Mouse (Mus musculus) MEL (cell line): Measurements from ENCODE around the gene Aldh3b1. TPM values are rescaled to one million over a fixed set of nuclear protein-coding genes. Genes with fewer than 3 reads are reported as not detected.

Source experiments
- DNase-seq: peaks from one replicate; pipeline ENCODE4 v3.0.0; 2011; ENCODE audit warnings: low read depth, low spot score
- H3K27ac ChIP-seq: 2 replicates; pipeline ENCODE4 v1.5.1; 2012; ENCODE audit warnings: low read depth, mild to moderate bottlenecking, control low read depth, low read length, moderate library complexity; ENCODE audit not compliant: control insufficient read depth
- H3K27me3 ChIP-seq, 2 experiments: fragments of 150-350 bp in 1 of 2; sonication (generic) in 1 of 2; 2 replicates each; pipeline ENCODE4 v1.6.1; 2012; ENCODE audit warnings: low read length in 2 of 2, mild to moderate bottlenecking in 2 of 2, improper control_type of control experiment in 1 of 2, moderate library complexity in 1 of 2; ENCODE audit not compliant: insufficient read depth in 2 of 2, control insufficient read depth in 1 of 2
- H3K36me3 ChIP-seq, 2 experiments: 2 replicates each; pipeline ENCODE4 v1.6.1; 2012 to 2014; ENCODE audit warnings: low read length in 2 of 2, improper control_type of control experiment in 1 of 2, inconsistent platforms in 1 of 2, mild to moderate bottlenecking in 1 of 2; ENCODE audit not compliant: insufficient read depth in 2 of 2, control insufficient read depth in 1 of 2
- H3K4me1 ChIP-seq, 2 experiments: fragments of 150-350 bp in 1 of 2; sonication (generic) in 1 of 2; 2 replicates each; pipeline ENCODE4 v1.6.1; 2012; ENCODE audit warnings: low read length in 2 of 2, improper control_type of control experiment in 1 of 2, mild to moderate bottlenecking in 1 of 2; ENCODE audit not compliant: insufficient read depth in 2 of 2, control insufficient read depth in 1 of 2
- H3K4me3 ChIP-seq, 2 experiments: fragments of 150-350 bp in 1 of 2; sonication (generic) in 1 of 2; 2 replicates each; pipeline ENCODE4 v1.5.1; 2012; ENCODE audit warnings: low read depth in 2 of 2, low read length in 2 of 2, mild to moderate bottlenecking in 2 of 2, moderate library complexity in 2 of 2, control low read depth in 1 of 2, improper control_type of control experiment in 1 of 2; ENCODE audit not compliant: control insufficient read depth in 1 of 2, insufficient read depth in 1 of 2
- H3K79me2 ChIP-seq: 2 replicates; pipeline ENCODE4 v1.6.1; 2012; ENCODE audit warnings: mild to moderate bottlenecking, low read length, moderate library complexity; ENCODE audit not compliant: control insufficient read depth, poor library complexity, insufficient read depth
- H3K9ac ChIP-seq: 2 replicates; pipeline ENCODE4 v1.6.1; 2012; ENCODE audit warnings: low read depth, mild to moderate bottlenecking, control low read depth, low read length, moderate library complexity; ENCODE audit not compliant: control insufficient read depth, poor library complexity, severe bottlenecking
- H3K9me3 ChIP-seq: fragments of 150-350 bp; sonication (generic); replicated peaks from 2 replicates; pipeline ENCODE4 v1.6.1; 2012; ENCODE audit warnings: mild to moderate bottlenecking, low read length, improper control_type of control experiment, moderate library complexity; ENCODE audit not compliant: insufficient read depth
- CHD1 ChIP-seq: IDR thresholded peaks from 2 replicates; pipeline ENCODE4 v1.6.1; 2012; ENCODE audit warnings: low read depth, mild to moderate bottlenecking, inconsistent platforms, low read length, improper control_type of control experiment
- E2F4 ChIP-seq: IDR thresholded peaks from 2 replicates; pipeline ENCODE4 v1.6.1; 2011; ENCODE audit warnings: low read depth, low read length, improper control_type of control experiment, borderline replicate concordance
- ELF1 ChIP-seq: IDR thresholded peaks from 2 replicates; pipeline ENCODE4 v1.6.1; 2014; ENCODE audit warnings: low read depth, mild to moderate bottlenecking, inconsistent platforms, low read length, improper control_type of control experiment, moderate library complexity
- EP300 ChIP-seq, 2 experiments: IDR thresholded peaks; 2 replicates each; pipeline ENCODE4 v1.6.1; 2011; ENCODE audit warnings: improper control_type of control experiment in 2 of 2, low read length in 2 of 2, low read depth in 1 of 2, mild to moderate bottlenecking in 1 of 2
- GABPA ChIP-seq: IDR thresholded peaks from 2 replicates; pipeline ENCODE4 v1.6.1; 2012; ENCODE audit warnings: low read depth, mild to moderate bottlenecking, inconsistent platforms, low read length, improper control_type of control experiment, moderate library complexity
- GATA1 ChIP-seq: IDR thresholded peaks from 2 replicates; pipeline ENCODE4 v1.6.1; 2011; ENCODE audit warnings: low read depth, low read length, improper control_type of control experiment
- HCFC1 ChIP-seq: IDR thresholded peaks from 2 replicates; pipeline ENCODE4 v1.6.1; 2012; ENCODE audit warnings: low read depth, mild to moderate bottlenecking, inconsistent platforms, low read length, improper control_type of control experiment, moderate library complexity
- JUND ChIP-seq: IDR thresholded peaks from 2 replicates; pipeline ENCODE4 v1.6.1; 2011; ENCODE audit warnings: low read depth, mild to moderate bottlenecking, improper control_type of control experiment, low read length
- KAT2A ChIP-seq: conservative IDR thresholded peaks from 2 replicates; pipeline ENCODE4 v1.6.1; 2012; ENCODE audit warnings: low read depth, low read length, improper control_type of control experiment, inconsistent platforms
- MAFK ChIP-seq: IDR thresholded peaks from 2 replicates; pipeline ENCODE4 v1.6.1; 2011; ENCODE audit warnings: low read depth, mild to moderate bottlenecking, low read length, improper control_type of control experiment, borderline replicate concordance
- MYB ChIP-seq: IDR thresholded peaks from 2 replicates; pipeline ENCODE4 v1.6.1; 2011; ENCODE audit warnings: mild to moderate bottlenecking, low read depth, low read length, improper control_type of control experiment
- MYC ChIP-seq: IDR thresholded peaks from 2 replicates; pipeline ENCODE4 v1.6.1; 2011; ENCODE audit warnings: low read depth, mild to moderate bottlenecking, low read length, improper control_type of control experiment, moderate library complexity
- POLR2A ChIP-seq, 2 experiments: IDR thresholded peaks; 2 replicates each; pipeline ENCODE4 v1.6.1; 2011 to 2012; ENCODE audit warnings: low read length in 2 of 2, mild to moderate bottlenecking in 2 of 2, control low read depth in 1 of 2, improper control_type of control experiment in 1 of 2, low read depth in 1 of 2, moderate library complexity in 1 of 2; ENCODE audit not compliant: control insufficient read depth in 1 of 2, insufficient read depth in 1 of 2, poor library complexity in 1 of 2
- POLR2AphosphoS5 ChIP-seq: IDR thresholded peaks from 2 replicates; pipeline ENCODE4 v1.6.1; 2012; ENCODE audit warnings: low read depth, borderline replicate concordance, mild to moderate bottlenecking, inconsistent platforms, low read length, moderate library complexity, mixed read lengths
- RAD21 ChIP-seq: IDR thresholded peaks from 2 replicates; pipeline ENCODE4 v1.6.1; 2011; ENCODE audit warnings: mild to moderate bottlenecking, low read depth, low read length, improper control_type of control experiment
- RCOR1 ChIP-seq: IDR thresholded peaks from 2 replicates; pipeline ENCODE4 v1.6.1; 2012; ENCODE audit warnings: low read depth, mild to moderate bottlenecking, inconsistent platforms, low read length, improper control_type of control experiment
- SIN3A ChIP-seq: IDR thresholded peaks from 2 replicates; pipeline ENCODE4 v1.6.1; 2012; ENCODE audit warnings: low read length, improper control_type of control experiment, inconsistent platforms
- SMC3 ChIP-seq: IDR thresholded peaks from 2 replicates; pipeline ENCODE4 v1.6.1; 2011; ENCODE audit warnings: low read depth, low read length, improper control_type of control experiment
- TBP ChIP-seq: IDR thresholded peaks from 2 replicates; pipeline ENCODE4 v1.8.0; 2011; ENCODE audit warnings: low read depth, low read length, improper control_type of control experiment
- ZC3H11A ChIP-seq: IDR thresholded peaks from 2 replicates; pipeline ENCODE4 v1.6.1; 2012; ENCODE audit warnings: low read depth, mild to moderate bottlenecking, inconsistent platforms, low read length, improper control_type of control experiment
- ZKSCAN1 ChIP-seq: IDR thresholded peaks from 2 replicates; pipeline ENCODE4 v1.6.1; 2012; ENCODE audit warnings: low read depth, mild to moderate bottlenecking, inconsistent platforms, low read length, improper control_type of control experiment, moderate library complexity
- ZMIZ1 ChIP-seq: IDR thresholded peaks from 2 replicates; pipeline ENCODE4 v1.6.1; 2012; ENCODE audit warnings: low read depth, mild to moderate bottlenecking, inconsistent platforms, low read length, improper control_type of control experiment, moderate library complexity
- polyA plus RNA-seq, 2 experiments: library from polyadenylated mRNA; stranded (reverse) in 1 of 2; unstranded in 1 of 2; fragments of >175 nt in 1 of 2; fragments of >200 nt in 1 of 2; gene quantifications; 2 replicates each; pipeline versions ENCODE4 v1.2.1 to v1.2.4; 2012; ENCODE audit warnings: low replicate concordance in 2 of 2, low read depth in 1 of 2; ENCODE audit not compliant: insufficient read length in 2 of 2, insufficient read depth in 1 of 2, missing spikeins in 1 of 2
- total RNA-seq: library from RNA; depleted of rRNA; stranded (reverse); fragments of 300-350 nt; gene quantifications from 2 replicates; pipeline ENCODE4 v1.2.3, GENCODE M21; 2012

The Aldh3b1 gene
- total and polyA plus RNA-seq, 3 experiments, result 0.08 to 0.10 TPM; not detected in 1

- TF ChIP-seq POLR2AphosphoS5 (no peak), GATA1 (no peak), MAFK (no peak), ZMIZ1 (no peak), ZC3H11A (no peak), E2F4 (no peak), SMC3 (no peak), ELF1 (no peak), TBP (no peak), JUND (no peak), POLR2A (IDR thresholded peaks at IDR 0.05; ENCODE audit: control insufficient read depth in 1 of 2, insufficient read depth in 1 of 2, low read depth in 1 of 2, low read length in 2 of 2, poor library complexity in 1 of 2) (no peak), CHD1 (no peak), GABPA (no peak), RAD21 (no peak), KAT2A (no peak)
- TF ChIP-seq, all 39 proteins: peak for 0
- H3K9ac ChIP-seq, result no peak overlapping the region
- no peaks in the 10 kb centered on the region for H3K4me1 ChIP-seq
- DNase-seq, result no peak
- peaks cover 0 to 4% of the 10 kb centered on the region in 2 experiments; a peak in 2 of 4 replicates for H3K36me3 ChIP-seq
- no peaks in the 10 kb centered on the region for H3K79me2 ChIP-seq
- H3K27ac ChIP-seq, result no peak overlapping the region
- H3K27me3 ChIP-seq, result no peaks in the 10 kb centered on the region
- H3K4me3 ChIP-seq, result no peak overlapping the region
- no peaks in the 10 kb centered on the region for H3K9me3 ChIP-seq
Observed at GRCm38 (mm10) chr19:3942315-3942714, 12.7 kb upstream of the Aldh3b1 start.

GRCm38 (mm10) chr19:3935896-3936850 is 6.6 kb upstream of the Aldh3b1 start:
- H3K36me3 ChIP-seq, result no peaks in the 10 kb centered on the region; a peak in 1 of 4 replicates
- no peaks in the 10 kb centered on the region; the same call in 1 of the 2 replicates for H3K79me2 ChIP-seq
- peak; percentile 48; the same call in 1 of the 2 replicates for TF ChIP-seq SIN3A
- TF ChIP-seq HCFC1, result peak; percentile 62
- 0 out of 4 replicates have a peak, but pooled peaks of 1 of the 2 experiments have one; percentile 3 for TF ChIP-seq EP300 (IDR thresholded peaks at IDR 0.05; ENCODE audit: low read depth in 1 of 2, low read length in 2 of 2)
- 0 out of 2 replicates have a peak, but pooled peaks have one; percentile 25 for TF ChIP-seq MYC
- TF ChIP-seq MYB, result no peak
- TF ChIP-seq RCOR1, result no peak
- no peak for TF ChIP-seq ZKSCAN1
- peak; percentile 13; the same call in 1 of the 2 replicates for TF ChIP-seq SMC3
- no peak for TF ChIP-seq ELF1
- TF ChIP-seq ZC3H11A, result no peak
- H3K4me1 ChIP-seq, result peaks cover 0 to 8% of the 10 kb centered on the region in 2 experiments; a peak in 2 of 4 replicates
- H3K9ac ChIP-seq, result peak overlapping the region; percentile 53
- H3K27ac ChIP-seq, result no peak overlapping the region
- peak; percentile 72 for DNase-seq
- H3K27me3 ChIP-seq, result no peaks in the 10 kb centered on the region; a peak in 1 of 4 replicates
- peak overlapping the region; percentile 69 to 83 for H3K4me3 ChIP-seq
- H3K9me3 ChIP-seq, result no peaks in the 10 kb centered on the region
